Mouse (Mus musculus): ENCODE data around the gene Morn3. TPM values are rescaled to one million over a fixed set of nuclear protein-coding genes. Genes with fewer than 3 reads are reported as not detected.

Morn3 gene
- total and polyA plus RNA-seq, 2 experiments from 2014 or later = 0.64 TPM; not detected in 1

GRCm38 (mm10) chr5:122991350-122992004 is 55.3 kb downstream of the Morn3 start:
- Histone ChIP-seq H3K9me3 (ENCODE audit: low read length) (no peaks in the 10 kb centered on the region), H3K27ac (no peak overlapping the region), H3K27me3 (ENCODE audit: insufficient read depth, low read length) (no peaks in the 10 kb centered on the region), H3K4me1 (ENCODE audit: insufficient read depth, low read length) (peaks cover 15% of the 10 kb centered on the region; the same call in 1 of the 2 replicates), H3K4me2 (ENCODE audit: low read depth, low read length) (peak overlapping the region; percentile 100), H3K36me3 (ENCODE audit: insufficient read depth, low read length) (no peaks in the 10 kb centered on the region), H3K4me3 (ENCODE audit: low read length) (no peak overlapping the region), H3K9ac (replicated peaks; ENCODE audit: low read length) (no peak overlapping the region)
- DNase-seq (ENCODE audit: low spot score) (no peak), ATAC-seq (no peak)
- WGBS = 34% methylated on average over 5 of the region's 5 CpGs
- TF ChIP-seq CTCF (IDR thresholded peaks at IDR 0.05; ENCODE audit: low read depth) = no peak

- whole genome bisulfite sequencing = 24% methylated on average over 16 of the region's 16 CpGs
- no peaks in the 10 kb centered on the region for H3K9me3 ChIP-seq (ENCODE audit: low read length)
- no peak overlapping the region for H3K9ac ChIP-seq (replicated peaks; ENCODE audit: low read length)
- DNase-seq (ENCODE audit: low spot score) (no peak), ATAC-seq (no peak)
- peak overlapping the region; percentile 100 for H3K4me2 ChIP-seq (ENCODE audit: low read depth, low read length)
- H3K4me3 ChIP-seq (ENCODE audit: low read length) = peak overlapping the region; percentile 57
- peaks cover 15% of the 10 kb centered on the region; the same call in 1 of the 2 replicates for H3K4me1 ChIP-seq (ENCODE audit: insufficient read depth, low read length)
- no peak for TF ChIP-seq CTCF (IDR thresholded peaks at IDR 0.05; ENCODE audit: low read depth)
- no peaks in the 10 kb centered on the region for H3K27me3 ChIP-seq (ENCODE audit: insufficient read depth, low read length)
- H3K27ac ChIP-seq = no peak overlapping the region; the same call in 1 of the 2 replicates
- H3K36me3 ChIP-seq (ENCODE audit: insufficient read depth, low read length) = no peaks in the 10 kb centered on the region
These were observed 56.2 kb downstream of the Morn3 start for GRCm38 (mm10) chr5:122990411-122991160.

- WGBS = 3% methylated on average over 15 of the region's 15 CpGs
- Histone ChIP-seq H3K9ac (replicated peaks; ENCODE audit: low read length) (peak within 1 kb of the TSS; percentile 69), H3K4me1 (ENCODE audit: insufficient read depth, low read length) (peaks cover 15% of the 10 kb centered on the region; the same call in 1 of the 2 replicates), H3K9me3 (ENCODE audit: low read length) (no peaks in the 10 kb centered on the region), H3K36me3 (ENCODE audit: insufficient read depth, low read length) (no peaks in the 10 kb centered on the region), H3K27ac (peak within 1 kb of the TSS; percentile 86), H3K27me3 (ENCODE audit: insufficient read depth, low read length) (no peaks in the 10 kb centered on the region), H3K4me2 (ENCODE audit: low read depth, low read length) (peak within 1 kb of the TSS; percentile 100), H3K4me3 (ENCODE audit: low read length) (peak within 1 kb of the TSS; percentile 57)
- peak; percentile 33 for DNase-seq (ENCODE audit: low spot score)
- ATAC-seq = peak; percentile 24; the same call in 1 of the 2 replicates
- TF ChIP-seq CTCF (IDR thresholded peaks at IDR 0.05; ENCODE audit: low read depth) = no peak
These were observed 57.1 kb downstream of the Morn3 start, which contains the start of gene Kdm2b for GRCm38 (mm10) chr5:122989551-122990330. Kdm2b (minus strand) TSS chr5:122989823.

- peaks cover 15% of the 10 kb centered on the region; the same call in 1 of the 2 replicates for H3K4me1 ChIP-seq (ENCODE audit: insufficient read depth, low read length)
- peak overlapping the region; percentile 100 for H3K4me2 ChIP-seq (ENCODE audit: low read depth, low read length)
- H3K36me3 ChIP-seq (ENCODE audit: insufficient read depth, low read length) = no peaks in the 10 kb centered on the region
- peak overlapping the region; percentile 57 for H3K4me3 ChIP-seq (ENCODE audit: low read length)
- H3K9ac ChIP-seq (replicated peaks; ENCODE audit: low read length) = peak overlapping the region; percentile 69
- TF ChIP-seq CTCF (IDR thresholded peaks at IDR 0.05; ENCODE audit: low read depth) = no peak
- ATAC-seq (peak; percentile 70), DNase-seq (ENCODE audit: low spot score) (peak; percentile 81)
- H3K9me3 ChIP-seq (ENCODE audit: low read length) = no peaks in the 10 kb centered on the region
- under 1% methylated on average over 36 of the region's 39 CpGs for WGBS
- H3K27ac ChIP-seq = peak overlapping the region; percentile 86
- no peaks in the 10 kb centered on the region for H3K27me3 ChIP-seq (ENCODE audit: insufficient read depth, low read length)
These were observed 57.8 kb downstream of the Morn3 start for GRCm38 (mm10) chr5:122989001-122989525.

GRCm38 (mm10) chr5:122988021-122988751 is 58.6 kb downstream of the Morn3 start:
- Histone ChIP-seq H3K4me3 (ENCODE audit: low read length) (peak overlapping the region; percentile 57), H3K9me3 (ENCODE audit: low read length) (no peaks in the 10 kb centered on the region), H3K36me3 (ENCODE audit: insufficient read depth, low read length) (no peaks in the 10 kb centered on the region), H3K9ac (replicated peaks; ENCODE audit: low read length) (peak overlapping the region; percentile 69), H3K27me3 (ENCODE audit: insufficient read depth, low read length) (no peaks in the 10 kb centered on the region), H3K27ac (peak overlapping the region; percentile 86; the same call in 1 of the 2 replicates), H3K4me1 (ENCODE audit: insufficient read depth, low read length) (peaks cover 15% of the 10 kb centered on the region; the same call in 1 of the 2 replicates), H3K4me2 (ENCODE audit: low read depth, low read length) (peak overlapping the region; percentile 100)
- WGBS = under 1% methylated on average over 40 of the region's 41 CpGs
- DNase-seq (ENCODE audit: low spot score) (peak; percentile 48), ATAC-seq (peak; percentile 24; the same call in 1 of the 2 replicates)
- no peak; the same call in 1 of the 2 replicates for TF ChIP-seq CTCF (IDR thresholded peaks at IDR 0.05; ENCODE audit: low read depth)
